Mouse (Mus musculus) limb, embryonic 14.5 days (tissue): ENCODE measurements around the gene Filip1l. TPM values are rescaled to one million over a fixed set of nuclear protein-coding genes. Genes with fewer than 3 reads are reported as not detected.

ENCODE experiments used
- ATAC-seq: fragments of 200-750 bp; cut with Nextera tagmentation; 2 replicates; pipeline ENCODE4 v1.8.0; 2017; ENCODE audit warnings: low read depth, moderate number of reproducible peaks, moderate TSS enrichment; ENCODE audit not compliant: low FRiP score
- DNase-seq: peaks from one replicate; pipeline ENCODE4 v3.0.0-alpha.2; 2015; ENCODE audit warnings: low spot score
- H3K27ac ChIP-seq: fragments of 300-500 bp; sonication (generic); replicated peaks from 2 replicates; pipeline ENCODE4 v1.5.1; 2014; ENCODE audit warnings: low read depth, mild to moderate bottlenecking, low read length, moderate library complexity, mixed read lengths
- H3K27me3 ChIP-seq: fragments of 300-500 bp; sonication (generic); 2 replicates; pipeline ENCODE4 v1.6.1; 2014; ENCODE audit warnings: low read length, mixed read lengths; ENCODE audit not compliant: control insufficient read depth, insufficient read depth
- H3K36me3 ChIP-seq: fragments of 300-500 bp; sonication (generic); 2 replicates; pipeline ENCODE4 v1.6.1; 2014; ENCODE audit warnings: mild to moderate bottlenecking, low read length, moderate library complexity, mixed read lengths; ENCODE audit not compliant: control insufficient read depth, insufficient read depth
- H3K4me1 ChIP-seq: fragments of 300-500 bp; sonication (generic); 2 replicates; pipeline ENCODE4 v1.6.1; 2014; ENCODE audit warnings: antibody characterized with exemption, low read length, mixed read lengths; ENCODE audit not compliant: control insufficient read depth, insufficient read depth
- H3K4me2 ChIP-seq: fragments of 300-500 bp; sonication (generic); replicated peaks from 2 replicates; pipeline ENCODE4 v1.6.1; 2014; ENCODE audit warnings: low read depth, mild to moderate bottlenecking, low read length, moderate library complexity; ENCODE audit not compliant: severe bottlenecking
- H3K4me3 ChIP-seq: fragments of 300-500 bp; sonication (generic); replicated peaks from 2 replicates; pipeline ENCODE4 v1.5.1; 2014; ENCODE audit warnings: low read length
- H3K9ac ChIP-seq: fragments of 300-500 bp; sonication (generic); 2 replicates; pipeline ENCODE4 v1.6.1; 2014; ENCODE audit warnings: mild to moderate bottlenecking, low read depth, low read length, moderate library complexity; ENCODE audit not compliant: severe bottlenecking
- H3K9me3 ChIP-seq: fragments of 300-500 bp; sonication (generic); 2 replicates; pipeline ENCODE4 v1.6.1; 2016; ENCODE audit warnings: low read length; ENCODE audit not compliant: control insufficient read depth
- POLR2A ChIP-seq: fragments of 200-500 bp; IDR thresholded peaks from 2 replicates; pipeline ENCODE4 v1.8.0; 2012; ENCODE audit warnings: inconsistent platforms, mild to moderate bottlenecking, moderate library complexity, borderline replicate concordance; ENCODE audit not compliant: insufficient read depth, insufficient read length; ENCODE audit errors: extremely low read depth
- WGBS: fragments of 180-500 bp; shearing (Covaris S2); extraction: QIAGEN DNeasy Blood & Tissue Kit; methylation state at CpG from one replicate; pipeline ENCODE4 v1.1.7; 2014; 5-methylcytosine and 5-hydroxymethylcytosine counted together
- polyA plus RNA-seq, 2 experiments: library from polyadenylated mRNA; depleted of rRNA in 1 of 2; stranded (reverse) in 1 of 2; unstranded in 1 of 2; fragments of >200 nt; fragmentation: Nextera tagmentation in 1 of 2; extraction: Ambion mirVana in 1 of 2; gene quantifications; 2 replicates each; pipeline versions ENCODE4 v1.2.1 to v1.2.3; 2012 to 2014

The Filip1l gene
- polyA plus RNA-seq, 2 experiments: 30.3 to 43.9 TPM

DNA sequence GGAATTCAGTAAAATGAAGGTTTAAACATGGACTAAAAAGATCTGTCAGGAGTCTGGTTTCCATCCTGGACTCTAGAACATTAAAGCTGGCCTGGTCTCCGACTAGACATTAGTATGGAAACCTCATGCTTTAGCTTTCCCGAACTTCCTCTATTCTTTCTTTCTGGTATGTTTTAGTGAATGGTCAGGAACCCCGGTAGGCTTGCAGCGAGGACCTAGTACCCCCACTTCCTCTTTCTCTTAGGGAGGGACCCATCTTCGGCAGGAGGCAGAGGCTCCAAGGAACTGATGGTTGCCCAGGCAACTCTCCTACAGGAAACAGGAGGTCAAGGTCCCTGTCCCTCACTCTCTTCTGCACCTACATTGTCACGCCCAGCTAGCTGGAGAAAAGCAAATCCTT lies 43.4 kb downstream of the Filip1l start:
- peaks cover 36% of the 10 kb centered on the region for H3K4me1 ChIP-seq
- no peak overlapping the region for H3K27ac ChIP-seq
- TF ChIP-seq POLR2A: no peak
- DNase-seq (no peak), ATAC-seq (no peak)
- H3K4me3 ChIP-seq: no peak overlapping the region
- H3K36me3 ChIP-seq: no peaks in the 10 kb centered on the region
- no peak overlapping the region for H3K9ac ChIP-seq
- no peaks in the 10 kb centered on the region for H3K9me3 ChIP-seq
- no peaks in the 10 kb centered on the region for H3K27me3 ChIP-seq
- 80% methylated on average over 6 of the region's 6 CpGs for whole genome bisulfite sequencing
- no peak overlapping the region for H3K4me2 ChIP-seq

DNA sequence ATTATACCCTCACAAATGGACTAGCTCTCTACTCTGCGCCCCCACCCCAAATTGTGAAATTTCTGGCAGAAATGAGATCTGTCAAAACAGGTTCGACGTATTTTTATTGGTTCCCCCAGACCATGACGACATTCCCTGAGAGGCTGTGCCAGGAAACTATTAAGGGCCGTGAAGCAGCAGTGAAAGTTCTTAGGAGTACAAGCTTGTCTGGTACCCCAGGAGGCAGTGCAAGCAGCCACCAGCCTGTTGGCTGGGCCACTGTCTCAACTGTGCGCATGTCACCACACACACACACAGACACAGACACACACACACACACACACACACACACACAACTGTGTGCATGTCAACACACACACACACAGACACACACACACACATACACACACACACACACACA lies 45.0 kb downstream of the Filip1l start:
- H3K9me3 ChIP-seq: no peaks in the 10 kb centered on the region
- no peaks in the 10 kb centered on the region for H3K36me3 ChIP-seq
- H3K27ac ChIP-seq: peak overlapping the region; percentile 62
- H3K9ac ChIP-seq: no peak overlapping the region
- no peak overlapping the region for H3K4me3 ChIP-seq
- DNase-seq (peak; percentile 62), ATAC-seq (peak; percentile 67)
- H3K4me1 ChIP-seq: peaks cover 49% of the 10 kb centered on the region
- peak overlapping the region; percentile 23; the same call in 1 of the 2 replicates for H3K4me2 ChIP-seq
- H3K27me3 ChIP-seq: no peaks in the 10 kb centered on the region
- TF ChIP-seq POLR2A: no peak
- WGBS: 17% methylated on average over 6 of the region's 6 CpGs

DNA sequence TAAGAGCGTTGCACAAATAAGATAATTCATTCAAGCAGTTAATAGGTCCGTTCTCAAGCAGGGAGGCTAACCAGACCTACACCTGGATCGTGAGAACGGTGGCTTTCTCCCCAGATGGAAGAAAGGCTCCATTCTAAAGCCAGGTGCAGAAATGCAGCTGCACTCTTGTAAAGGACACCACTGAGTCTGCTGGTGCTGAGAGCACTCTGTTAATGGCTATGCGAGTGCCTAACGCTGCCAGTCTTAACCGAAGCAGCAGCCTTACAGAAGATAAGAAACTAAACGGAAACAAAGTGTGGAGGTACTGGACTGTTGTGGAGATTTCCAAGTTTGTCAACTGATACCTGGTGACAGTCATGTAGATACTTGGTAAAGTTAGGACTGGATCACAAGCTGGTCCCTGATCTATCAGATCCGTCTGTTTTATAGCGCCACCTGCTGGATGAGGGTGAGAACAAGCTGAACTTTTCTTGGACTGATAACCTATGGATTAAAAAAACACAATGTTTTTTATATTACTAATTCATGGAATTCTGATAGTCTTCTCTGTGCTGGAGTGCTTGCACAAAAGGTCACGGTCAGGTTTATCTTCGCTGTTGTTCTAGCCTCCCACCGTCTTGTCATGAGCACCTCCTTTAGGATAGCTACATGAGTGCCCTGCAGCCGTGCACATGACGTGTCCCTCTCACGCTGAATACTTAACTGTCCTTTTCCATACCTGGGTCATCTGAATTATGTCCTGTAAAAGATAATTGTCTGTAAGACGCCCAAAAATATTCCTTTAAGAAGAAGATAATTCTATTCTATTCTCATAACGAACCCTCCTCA lies 45.7 kb downstream of the Filip1l start:
- no peaks in the 10 kb centered on the region for H3K36me3 ChIP-seq
- H3K4me2 ChIP-seq: peak overlapping the region; percentile 23; the same call in 1 of the 2 replicates
- peak; percentile 60 for ATAC-seq
- DNase-seq: peak; percentile 88
- H3K4me3 ChIP-seq: no peak overlapping the region
- no peaks in the 10 kb centered on the region for H3K9me3 ChIP-seq
- TF ChIP-seq POLR2A: no peak
- H3K4me1 ChIP-seq: peaks cover 46% of the 10 kb centered on the region
- WGBS: 41% methylated on average over 18 of the region's 18 CpGs
- H3K9ac ChIP-seq: no peak overlapping the region
- peak overlapping the region; percentile 62 for H3K27ac ChIP-seq
- H3K27me3 ChIP-seq: no peaks in the 10 kb centered on the region

DNA sequence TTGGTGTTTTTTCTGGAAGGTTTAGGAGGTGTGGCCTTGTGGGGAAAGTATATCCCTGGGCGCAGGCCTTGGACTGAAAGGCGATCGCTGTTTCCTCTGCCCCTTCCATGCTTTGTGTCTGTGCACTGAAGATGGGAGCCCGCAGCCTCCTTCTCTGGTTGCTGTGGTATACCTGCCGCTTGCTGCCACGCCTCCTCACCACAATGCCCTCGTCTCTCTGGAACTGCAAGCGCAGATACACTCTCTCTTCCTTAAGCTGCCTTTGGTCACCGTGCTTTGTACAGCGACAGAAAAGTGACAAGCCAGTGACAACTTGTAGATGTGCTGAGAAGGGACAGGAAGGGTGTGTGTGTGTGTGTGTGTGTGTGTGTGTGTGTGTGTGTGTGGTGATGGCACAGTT lies 46.7 kb downstream of the Filip1l start:
- Histone ChIP-seq H3K4me3 (no peak overlapping the region), H3K27ac (no peak overlapping the region), H3K9me3 (no peaks in the 10 kb centered on the region), H3K9ac (no peak overlapping the region), H3K4me2 (no peak overlapping the region), H3K4me1 (peaks cover 49% of the 10 kb centered on the region), H3K36me3 (no peaks in the 10 kb centered on the region), H3K27me3 (no peaks in the 10 kb centered on the region)
- TF ChIP-seq POLR2A: no peak
- ATAC-seq: no peak
- 83% methylated on average over 10 of the region's 10 CpGs for WGBS
- no peak for DNase-seq

GRCm38 (mm10) chr16:57401702-57402101 lies 48.8 kb downstream of the Filip1l start:
- Histone ChIP-seq H3K27me3 (no peaks in the 10 kb centered on the region), H3K27ac (peak overlapping the region; percentile 52; the same call in 1 of the 2 replicates), H3K9ac (no peak overlapping the region), H3K4me2 (no peak overlapping the region), H3K36me3 (no peaks in the 10 kb centered on the region), H3K4me3 (no peak overlapping the region), H3K9me3 (no peaks in the 10 kb centered on the region), H3K4me1 (peaks cover 55% of the 10 kb centered on the region)
- WGBS: 30% methylated on average over 6 of the region's 6 CpGs
- no peak for DNase-seq
- no peak for TF ChIP-seq POLR2A
- ATAC-seq: no peak
